Mouse (Mus musculus) embryonic fibroblast, embryonic 13.5 days (primary cell): Measurements from ENCODE around the gene Sun2. TPM values are rescaled to one million over a fixed set of nuclear protein-coding genes. Genes with fewer than 3 reads are reported as not detected.

Experiments
- H3K27ac ChIP-seq: 2 replicates; pipeline ENCODE4 v1.5.1; 2012; ENCODE audit warnings: low read length, control low read depth, inconsistent platforms; ENCODE audit not compliant: insufficient read depth
- H3K4me1 ChIP-seq: 2 replicates; pipeline ENCODE4 v1.6.1; 2011; ENCODE audit warnings: low read length; ENCODE audit not compliant: control insufficient read depth, insufficient read depth
- H3K4me3 ChIP-seq: 2 replicates; pipeline ENCODE4 v1.5.1; 2011; ENCODE audit warnings: mild to moderate bottlenecking, control low read depth, low read length; ENCODE audit not compliant: insufficient read depth
- CTCF ChIP-seq: IDR thresholded peaks from 2 replicates; pipeline ENCODE4 v1.5.1; 2011; ENCODE audit warnings: mild to moderate bottlenecking, control low read depth, low read length, moderate library complexity, borderline replicate concordance; ENCODE audit not compliant: insufficient read depth
- POLR2A ChIP-seq: IDR thresholded peaks from 2 replicates; pipeline ENCODE4 v1.6.1; 2011; ENCODE audit warnings: low read depth, mild to moderate bottlenecking, control low read depth, low read length, moderate library complexity
- polyA plus RNA-seq: library from polyadenylated mRNA; stranded (reverse); fragments of >200 nt; gene quantifications from 2 replicates; pipeline ENCODE4 v1.2.4, GENCODE M21; 2011; ENCODE audit warnings: low read depth; ENCODE audit not compliant: missing spikeins, insufficient read length

Gene Sun2
- polyA plus RNA-seq: 42.8 and 43.3 TPM in 2 replicates

DNA sequence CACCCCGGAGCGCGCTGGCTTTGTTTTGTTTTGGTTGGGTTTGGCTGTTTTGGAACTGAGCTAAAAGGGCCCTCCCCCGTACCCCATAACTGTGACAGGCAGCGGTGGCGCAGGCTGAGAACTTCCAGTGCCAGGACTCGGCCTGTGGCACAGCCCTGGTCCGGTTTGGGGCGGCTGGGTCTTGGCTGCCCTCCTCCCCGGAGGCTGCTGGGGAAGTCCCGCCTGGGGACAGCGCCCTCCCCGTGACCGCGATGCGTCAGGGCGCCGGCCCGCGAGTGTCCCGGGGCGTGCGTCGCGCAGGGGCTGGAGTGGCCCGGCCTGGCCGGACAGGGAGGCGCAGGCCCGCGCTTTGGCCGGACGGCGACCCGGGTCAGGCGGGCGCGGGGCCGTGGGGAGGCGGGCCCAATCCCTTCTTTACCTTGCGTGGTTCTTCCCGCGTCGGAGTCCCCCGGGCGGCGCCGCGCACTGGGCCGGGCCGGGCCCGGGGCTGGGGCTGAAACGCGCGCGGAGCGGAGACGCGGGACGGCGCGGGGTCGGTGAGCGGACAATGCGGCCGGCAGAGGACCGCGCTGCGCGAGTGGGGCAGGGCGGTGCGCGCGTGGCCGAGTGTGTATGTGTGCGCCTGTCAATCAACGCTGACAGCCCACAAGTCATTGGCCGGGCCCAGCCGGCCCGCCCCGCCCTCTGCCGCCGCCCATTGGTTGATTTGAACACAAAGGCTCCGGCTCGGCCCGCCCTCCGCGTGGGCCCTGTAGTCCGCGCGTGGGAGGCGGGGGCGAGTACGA lies at the start of gene Sun2:
Sun2 (minus strand) TSS at position 616 of the 785 bp plus-strand sequence.
- TF ChIP-seq CTCF (no peak), POLR2A (peak; percentile 59)
- Histone ChIP-seq H3K27ac (peak within 1 kb of the TSS; percentile 35; the same call in 1 of the 2 replicates), H3K4me1 (peaks cover 7% of the 10 kb centered on the region; the same call in 1 of the 2 replicates), H3K4me3 (peak within 1 kb of the TSS; percentile 75)

DNA sequence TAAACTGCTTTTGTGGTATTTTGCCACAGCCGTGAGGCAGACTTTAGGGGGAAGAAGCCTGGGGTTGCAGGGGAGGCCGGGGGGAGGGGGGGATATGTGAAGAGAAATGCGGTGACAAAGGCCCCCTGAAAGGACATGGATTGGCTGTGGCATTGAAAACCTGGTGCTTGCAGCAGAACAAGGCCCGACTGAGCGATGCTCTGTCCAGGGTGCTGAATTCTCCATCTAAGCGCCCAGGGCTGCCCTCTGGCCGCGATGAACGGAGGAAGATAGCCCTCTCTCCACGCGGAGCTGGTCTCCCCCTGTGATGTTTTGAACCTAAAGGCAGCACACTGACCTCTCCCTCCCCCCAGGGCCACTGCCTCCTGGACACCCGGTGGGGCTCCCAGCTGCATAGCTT lies 49.2 kb upstream of the Sun2 start:
- TF ChIP-seq POLR2A: no peak
- TF ChIP-seq CTCF: no peak
- no peaks in the 10 kb centered on the region for H3K4me1 ChIP-seq
- no peak overlapping the region for H3K27ac ChIP-seq
- H3K4me3 ChIP-seq: no peak overlapping the region

DNA sequence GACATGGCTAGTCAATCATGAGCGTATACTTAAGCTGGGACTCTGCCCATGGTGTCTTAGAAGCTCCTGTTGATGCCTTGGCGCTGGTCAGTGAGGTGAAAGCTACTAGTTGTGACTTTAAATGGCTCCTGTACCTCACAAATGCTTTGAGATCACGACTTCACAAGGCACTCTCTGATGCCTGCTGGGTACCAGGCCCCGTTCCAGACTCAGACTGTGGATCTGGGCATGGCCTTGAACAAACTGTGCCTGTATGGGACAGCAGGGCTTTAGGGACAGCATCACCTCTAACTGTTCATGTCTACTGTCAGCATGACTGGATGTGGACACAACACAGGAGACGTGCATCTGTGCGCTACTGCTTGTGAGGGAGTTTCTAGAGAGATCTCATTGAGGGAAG lies 48.6 kb upstream of the Sun2 start:
- no peak overlapping the region for H3K4me3 ChIP-seq
- H3K4me1 ChIP-seq: no peaks in the 10 kb centered on the region
- TF ChIP-seq CTCF (no peak), POLR2A (no peak)
- no peak overlapping the region for H3K27ac ChIP-seq

DNA sequence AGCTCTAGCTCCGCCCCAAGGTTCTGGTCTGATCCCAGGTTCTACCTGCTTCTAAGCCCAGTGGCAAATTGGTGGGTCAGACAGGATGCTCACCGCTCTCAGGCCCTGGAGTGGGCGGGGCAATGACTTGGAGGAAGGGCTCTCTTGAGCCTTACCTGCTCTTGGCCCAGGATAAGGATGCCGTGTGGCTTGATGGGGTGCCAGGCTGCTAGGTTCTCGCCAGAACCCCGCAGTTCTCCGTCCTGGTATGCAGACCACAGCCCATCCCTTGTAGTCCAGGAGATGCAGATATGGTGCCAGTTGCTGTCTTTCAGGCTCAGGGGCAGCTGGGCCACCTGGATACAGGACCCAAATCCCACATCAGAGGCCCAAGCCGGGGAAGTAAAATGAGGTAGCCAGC lies 47.8 kb upstream of the Sun2 start:
- Histone ChIP-seq H3K4me3 (no peak overlapping the region), H3K27ac (no peak overlapping the region)

DNA sequence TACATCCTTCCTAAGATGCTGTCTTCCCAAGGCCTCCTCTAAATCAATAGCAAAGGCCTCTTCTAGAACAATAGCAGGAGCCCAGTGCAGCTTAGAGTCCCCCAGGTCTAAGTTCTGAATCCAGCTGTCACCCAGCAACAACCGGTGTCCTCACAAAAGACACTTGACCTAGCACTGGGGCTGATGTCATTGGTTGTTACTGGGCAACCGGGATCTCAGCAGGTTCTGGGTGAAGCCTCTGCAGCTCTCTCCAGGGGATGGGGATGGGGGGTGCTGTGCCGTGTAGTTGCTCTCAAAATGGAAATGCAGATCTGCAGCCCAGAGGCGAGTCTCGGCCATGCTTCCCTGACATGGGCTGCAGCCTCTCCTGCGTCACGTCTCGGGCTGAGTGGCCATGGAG lies 45.5 kb upstream of the Sun2 start:
- H3K27ac ChIP-seq: no peak overlapping the region
- H3K4me1 ChIP-seq: no peaks in the 10 kb centered on the region
- H3K4me3 ChIP-seq: no peak overlapping the region
- TF ChIP-seq POLR2A: no peak
- TF ChIP-seq CTCF: no peak

More for the DNA sequence above, 47.8 kb upstream of the Sun2 start:
- no peaks in the 10 kb centered on the region for H3K4me1 ChIP-seq
- no peak for TF ChIP-seq POLR2A
- TF ChIP-seq CTCF: no peak

DNA sequence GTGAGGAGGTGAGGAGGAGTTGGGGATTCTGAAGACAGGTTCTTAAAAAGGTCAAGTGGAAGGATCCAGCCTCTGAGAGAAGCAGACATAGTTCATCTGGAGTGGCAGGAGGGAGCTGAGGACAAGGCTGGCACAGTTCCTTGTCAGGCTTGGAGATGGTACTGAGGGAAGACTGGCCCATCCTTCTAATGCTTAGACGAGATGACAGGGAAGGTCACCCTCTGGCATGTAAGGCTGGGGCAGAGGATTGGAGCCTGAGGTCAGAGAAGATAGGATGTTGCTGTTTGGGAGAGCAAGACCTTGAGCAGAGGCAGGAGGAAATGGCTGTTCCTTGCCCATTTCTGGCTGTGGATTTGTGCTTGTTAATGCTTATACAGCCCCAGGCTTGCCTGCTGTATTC lies 42.7 kb upstream of the Sun2 start:
- Histone ChIP-seq H3K4me3 (no peak overlapping the region), H3K27ac (no peak overlapping the region), H3K4me1 (no peaks in the 10 kb centered on the region)
- no peak for TF ChIP-seq CTCF

DNA sequence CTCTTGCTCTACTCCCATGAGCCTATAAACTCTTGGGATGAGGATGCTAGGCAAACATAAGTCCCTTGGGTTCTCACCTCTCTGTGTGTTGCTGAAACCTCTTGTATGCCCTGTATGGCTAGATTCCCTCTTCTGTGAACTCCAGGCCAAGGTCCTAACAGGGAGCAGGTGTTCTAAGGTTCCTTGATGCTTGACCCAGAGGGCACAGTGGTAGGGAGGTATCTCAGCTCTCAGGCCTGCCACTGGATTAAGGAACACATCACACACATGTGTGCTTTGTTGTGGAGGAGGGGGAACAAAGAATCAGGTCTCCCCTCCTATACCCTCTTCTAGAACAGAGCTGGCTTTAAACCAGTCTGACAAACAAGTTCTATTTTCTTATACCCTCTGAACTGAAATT lies 35.4 kb upstream of the Sun2 start, which contains the start of gene Dnal4:
Dnal4 (minus strand) TSS at position 101 of the 400 bp plus-strand sequence.
- Histone ChIP-seq H3K4me3 (no peak within 1 kb of the TSS), H3K4me1 (0 out of 2 replicates have a peak, but pooled peaks cover 3% of the 10 kb centered on the region), H3K27ac (no peak within 1 kb of the TSS)
- TF ChIP-seq POLR2A: no peak

DNA sequence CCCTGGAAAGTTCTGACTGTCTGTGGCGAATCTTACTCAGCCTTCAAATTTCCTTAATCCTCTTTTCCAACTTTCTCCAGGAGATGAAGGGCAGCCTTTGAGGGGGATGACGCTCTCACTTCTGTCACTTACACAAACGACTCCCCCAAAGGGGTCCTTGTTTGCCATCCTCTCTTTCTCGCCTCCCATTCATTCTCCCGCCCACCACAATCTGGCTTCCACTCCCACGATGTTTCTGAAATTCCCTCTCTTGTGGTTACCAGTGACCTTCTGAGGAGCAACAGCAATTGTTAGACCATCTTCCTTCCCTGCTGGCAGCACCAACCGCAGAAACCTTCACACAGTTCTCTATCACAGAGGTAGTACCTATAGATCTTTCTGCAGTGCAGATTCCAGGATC lies 33.3 kb upstream of the Sun2 start:
- Histone ChIP-seq H3K4me3 (no peak overlapping the region), H3K4me1 (peaks cover 10% of the 10 kb centered on the region; the same call in 1 of the 2 replicates), H3K27ac (no peak overlapping the region)
- no peak for TF ChIP-seq POLR2A

DNA sequence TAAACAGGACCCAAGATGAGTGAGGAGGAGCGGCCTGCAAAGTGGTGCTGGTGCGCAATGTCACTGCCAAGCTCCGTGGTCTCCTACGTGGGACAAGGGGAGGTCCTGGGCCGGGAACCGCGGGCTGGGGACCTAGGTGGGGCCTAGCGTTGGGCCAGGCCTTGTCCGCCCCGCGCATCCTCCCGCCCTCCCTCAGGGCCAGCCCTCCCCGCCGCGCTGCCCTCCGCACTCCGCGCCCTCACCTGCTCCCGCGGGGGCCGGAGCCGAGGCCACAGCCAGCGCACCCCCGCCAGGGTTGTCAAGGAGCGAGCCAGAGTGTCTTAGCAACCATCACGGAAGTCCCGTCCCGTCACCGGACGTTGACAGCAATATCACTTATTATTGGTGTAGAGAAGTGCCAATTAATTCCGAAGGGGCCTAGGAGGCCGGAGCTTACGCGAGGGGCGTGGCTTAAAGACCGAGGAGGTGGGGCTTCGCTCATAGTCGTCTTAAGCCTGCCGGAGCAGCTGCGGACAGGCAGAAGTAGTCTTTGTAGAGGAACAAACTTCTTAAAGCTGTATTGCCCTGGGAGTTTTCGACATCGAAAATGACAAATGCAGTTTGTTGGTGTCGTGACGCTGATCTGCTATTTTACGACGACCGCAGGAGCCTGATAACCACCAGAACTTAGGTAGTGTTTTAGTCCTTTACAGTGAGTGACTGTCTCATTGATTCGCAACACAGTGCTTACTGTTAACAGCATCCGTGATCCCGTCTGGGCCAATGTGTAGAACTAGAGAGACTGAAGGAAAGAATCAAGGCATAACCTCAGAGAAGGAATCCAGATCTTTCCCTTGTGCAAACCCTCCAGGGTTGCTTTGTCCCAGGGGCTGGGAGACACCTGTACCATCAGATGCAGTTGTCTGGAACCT lies 32.0 kb upstream of the Sun2 start:
- TF ChIP-seq CTCF: no peak
- peak; percentile 78 for TF ChIP-seq POLR2A
- H3K4me1 ChIP-seq: peaks cover 10% of the 10 kb centered on the region; the same call in 1 of the 2 replicates
- peak overlapping the region; percentile 78 for H3K4me3 ChIP-seq
- peak overlapping the region; percentile 5; the same call in 1 of the 2 replicates for H3K27ac ChIP-seq

DNA sequence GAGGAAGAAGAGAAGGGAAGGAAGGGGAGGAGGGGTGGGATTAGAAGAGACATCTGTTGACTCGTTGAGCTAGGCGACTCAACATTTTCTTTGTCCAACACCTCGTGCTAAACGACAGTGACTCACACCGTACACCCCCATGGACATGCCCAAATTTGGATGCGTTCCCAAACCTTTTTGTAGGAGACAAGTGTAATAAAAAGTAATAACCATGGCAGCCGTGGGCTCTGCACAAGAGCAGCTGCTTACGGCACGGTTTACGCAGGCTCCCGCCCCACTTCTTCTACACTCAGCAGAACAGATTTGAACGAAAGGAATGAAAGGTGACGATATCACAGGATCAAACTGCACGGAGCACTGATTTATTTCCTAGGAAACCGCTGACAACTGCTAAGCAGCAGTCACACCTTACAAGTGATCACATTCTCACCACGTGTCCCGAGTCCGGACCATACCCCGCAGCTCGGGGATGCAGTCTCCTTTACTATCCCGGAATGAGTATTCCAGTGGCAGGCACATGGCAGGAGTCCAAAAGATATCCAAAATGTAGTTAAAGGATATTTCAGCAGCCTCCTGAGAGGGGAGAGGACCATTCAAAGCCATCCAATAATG lies 28.4 kb upstream of the Sun2 start:
- TF ChIP-seq CTCF (no peak), POLR2A (no peak)
- no peak overlapping the region for H3K4me3 ChIP-seq
- H3K27ac ChIP-seq: no peak overlapping the region
- peaks cover 10% of the 10 kb centered on the region; the same call in 1 of the 2 replicates for H3K4me1 ChIP-seq
